Comparison of ENCODE assay signal across 8 mouse cellular contexts in genomic region chr9:122084175-122084574, GRCm38 (mm10). TPM values are rescaled to one million over a fixed set of nuclear protein-coding genes. Genes with fewer than 3 reads are reported as not detected.
DNase-seq lines count a peak whose midpoint lies in the region; ATAC-seq lines count a peak whose summit lies in the region.

No protein-coding gene starts in this region.

- no peaks in the 10 kb centered on the region for H3K27me3 ChIP-seq in heart, embryonic 15.5 days
- no peaks in the 10 kb centered on the region for H3K27me3 ChIP-seq in liver, embryonic 11.5 days (replicated peaks; ENCODE audit: control insufficient read depth, insufficient read depth, low read length)

- peak overlapping the region; percentile 73 for H3K27ac ChIP-seq in heart, embryonic 15.5 days
- H3K27ac ChIP-seq in liver, embryonic 11.5 days (ENCODE audit: low read depth, low read length), result 0 out of 2 replicates have a peak overlapping the region, but pooled peaks have one; percentile 48

- no peak overlapping the region for H3K4me2 ChIP-seq in heart, embryonic 15.5 days
- no peak overlapping the region for H3K4me2 ChIP-seq in liver, embryonic 11.5 days

- ATAC-seq in heart, embryonic 15.5 days (replicated peaks; ENCODE audit: insufficient number of reproducible peaks, insufficient read depth, low FRiP score, low read depth), result peak; percentile 62
- ATAC-seq in liver, embryonic 11.5 days (replicated peaks; ENCODE audit: low FRiP score), result no peak

- peaks cover 4% of the 10 kb centered on the region; the same call in 1 of the 2 replicates for H3K4me1 ChIP-seq in heart, embryonic 15.5 days (replicated peaks)
- no peaks in the 10 kb centered on the region for H3K4me1 ChIP-seq in liver, embryonic 11.5 days (replicated peaks; ENCODE audit: control insufficient read depth, insufficient read depth, low read length)

- DNase-seq in spleen, postnatal 36 days (ENCODE audit: low spot score in 2 of 2), result peak; percentile 4 to 18
- DNase-seq in spleen, adult 18-20 months, result no peak
- DNase-seq in liver, embryonic 11.5 days (ENCODE audit: low spot score), result no peak
- peak; percentile 56 for DNase-seq in testis, postnatal 10 days (ENCODE audit: low spot score)
- no peak for DNase-seq in thymus, adult 18-20 months
- no peak for DNase-seq in cerebellum, postnatal 25 days
- DNase-seq in cerebellum, postnatal 14 days, result no peak

- H3K4me3 ChIP-seq in heart, embryonic 15.5 days, result no peak overlapping the region
- H3K4me3 ChIP-seq in liver, embryonic 11.5 days (ENCODE audit: low read depth, low read length), result no peak overlapping the region

- no peaks in the 10 kb centered on the region for H3K36me3 ChIP-seq in heart, embryonic 15.5 days
- H3K36me3 ChIP-seq in liver, embryonic 11.5 days (ENCODE audit: control insufficient read depth, insufficient read depth, low read length), result no peaks in the 10 kb centered on the region

- WGBS in heart, embryonic 15.5 days, result 8% methylated on average over 4 of the region's 4 CpGs
- WGBS in liver, embryonic 11.5 days, result 16% methylated on average over 4 of the region's 4 CpGs

- no peak overlapping the region for H3K9ac ChIP-seq in heart, embryonic 15.5 days
- H3K9ac ChIP-seq in liver, embryonic 11.5 days (ENCODE audit: low read depth, low read length), result no peak overlapping the region

- H3K9me3 ChIP-seq in heart, embryonic 15.5 days (replicated peaks), result no peaks in the 10 kb centered on the region
- H3K9me3 ChIP-seq in liver, embryonic 11.5 days (ENCODE audit: control insufficient read depth, low read length), result no peaks in the 10 kb centered on the region

RNA-seq across cellular contexts. Expression of gene Snrk, which starts 32.9 kb away (rescaled TPM):
- 47.3 and 49.9 TPM in 2 replicates for polyA plus RNA-seq in heart, embryonic 15.5 days (2015; fragmentation: Nextera tagmentation; extraction: Ambion mirVana)
- polyA plus RNA-seq in liver, embryonic 11.5 days (2014; fragmentation: Nextera tagmentation; extraction: Ambion mirVana), result 27.0 and 34.1 TPM in 2 replicates

Comparison
In these comparisons a context has a peak if more than half of its experiments do, and no peak if none do; other contexts are left out.
1. DNase-seq: peak in spleen, postnatal 36 days (2 of 2) and testis, postnatal 10 days (single experiment); none in spleen, adult 18-20 months (0 of 2), liver, embryonic 11.5 days (single experiment), thymus, adult 18-20 months (0 of 2), cerebellum, postnatal 25 days (0 of 2) and cerebellum, postnatal 14 days (0 of 2).